Comparison of ENCODE assay signal across 10 mouse cellular contexts in the genomic region with DNA sequence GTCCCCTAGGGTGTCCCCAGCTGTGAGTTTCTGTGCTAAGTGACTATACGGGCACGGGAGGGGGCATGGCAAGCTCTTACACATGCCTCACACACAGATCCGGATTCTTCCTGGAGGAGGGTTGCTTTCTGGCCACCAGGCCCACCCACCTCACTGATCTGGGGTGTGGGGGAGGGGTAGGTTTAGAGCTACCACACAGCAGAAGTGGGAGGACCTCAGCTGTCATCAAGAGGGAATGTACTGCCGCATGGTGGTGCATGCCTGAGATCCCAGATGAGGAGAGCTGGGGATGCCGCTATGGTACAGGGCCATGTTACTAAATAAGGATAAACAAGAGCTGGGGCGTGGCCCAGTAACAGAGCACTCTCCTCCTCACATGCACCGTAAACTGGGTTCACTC. TPM values are rescaled to one million over a fixed set of nuclear protein-coding genes. Genes with fewer than 3 reads are reported as not detected.
DNase-seq lines count a peak whose midpoint lies in the region; ATAC-seq lines count a peak whose summit lies in the region.
"Had no signal": no experiment of that assay in that cellular context is flagged by ENCODE, and none has a peak within 500 bp of the region (broad histone marks: within the 10 kb centered on the region; RNA-seq: fewer than 3 reads in every experiment).

No protein-coding gene starts in this region.

- 26% methylated on average over 7 of the region's 7 CpGs for WGBS in heart, embryonic 16.5 days
- 33% methylated on average over 7 of the region's 7 CpGs for WGBS in neural tube, embryonic 13.5 days
- WGBS in intestine, embryonic 15.5 days = 30% methylated on average over 7 of the region's 7 CpGs

- peak overlapping the region; percentile 21; the same call in 1 of the 2 replicates for H3K9ac ChIP-seq in heart, embryonic 16.5 days (ENCODE audit: low read length)
- no peak overlapping the region for H3K9ac ChIP-seq in neural tube, embryonic 13.5 days
- no peak overlapping the region for H3K9ac ChIP-seq in intestine, embryonic 15.5 days
- H3K9ac ChIP-seq: liver, embryonic 15.5 days had no signal

- peaks cover 72% of the 10 kb centered on the region for H3K4me1 ChIP-seq in heart, embryonic 16.5 days (ENCODE audit: control insufficient read depth, insufficient read depth, low read length)
- peaks cover 9% of the 10 kb centered on the region for H3K4me1 ChIP-seq in neural tube, embryonic 13.5 days (replicated peaks)
- H3K4me1 ChIP-seq in intestine, embryonic 15.5 days (replicated peaks) = peaks cover 61% of the 10 kb centered on the region

- H3K4me2 ChIP-seq in heart, embryonic 16.5 days (ENCODE audit: low read depth, low read length) = no peak overlapping the region
- no peak overlapping the region for H3K4me2 ChIP-seq in neural tube, embryonic 13.5 days
- H3K4me2 ChIP-seq in intestine, embryonic 15.5 days (replicated peaks) = 0 out of 2 replicates have a peak overlapping the region, but pooled peaks have one; percentile 44
- H3K4me2 ChIP-seq: liver, embryonic 15.5 days had no signal

- H3K9me3 ChIP-seq in heart, embryonic 16.5 days (replicated peaks; ENCODE audit: control insufficient read depth, low read length) = no peaks in the 10 kb centered on the region
- no peaks in the 10 kb centered on the region for H3K9me3 ChIP-seq in neural tube, embryonic 13.5 days
- no peaks in the 10 kb centered on the region for H3K9me3 ChIP-seq in intestine, embryonic 15.5 days
- H3K9me3 ChIP-seq: liver, embryonic 15.5 days; megakaryocyte, embryonic 14.5 days had no signal

- H3K27ac ChIP-seq in heart, embryonic 16.5 days (ENCODE audit: low read length) = peak overlapping the region; percentile 87
- H3K27ac ChIP-seq in neural tube, embryonic 13.5 days (replicated peaks) = no peak overlapping the region
- H3K27ac ChIP-seq in intestine, embryonic 15.5 days = peak overlapping the region; percentile 96
- H3K27ac ChIP-seq: liver, embryonic 15.5 days had no signal

- DNase-seq in heart, adult 9 months (ENCODE audit: low spot score in 2 of 2) = no peak
- no peak for DNase-seq in neural tube, embryonic 10.5 days (ENCODE audit: extremely low spot score, low spot score)
- no peak for DNase-seq in adipocyte (ENCODE audit: low spot score)
- no peak for DNase-seq in adrenal gland, adult (ENCODE audit: inconsistent age in 2 of 2, low spot score in 1 of 2)
- DNase-seq: cerebellum, adult 8-10 months had no signal

- H3K36me3 ChIP-seq in heart, embryonic 16.5 days (ENCODE audit: control insufficient read depth, insufficient read depth) = no peaks in the 10 kb centered on the region
- no peaks in the 10 kb centered on the region for H3K36me3 ChIP-seq in neural tube, embryonic 13.5 days
- H3K36me3 ChIP-seq in intestine, embryonic 15.5 days = no peaks in the 10 kb centered on the region
- H3K36me3 ChIP-seq: liver, embryonic 15.5 days had no signal

- peak; percentile 82 for ATAC-seq in heart, embryonic 16.5 days (replicated peaks; ENCODE audit: extremely low read depth, insufficient read depth, low FRiP score)
- ATAC-seq in neural tube, embryonic 13.5 days (ENCODE audit: low read depth) = peak; percentile 50
- 0 out of 2 replicates have a peak, but pooled peaks have one; percentile 6 for ATAC-seq in intestine, embryonic 15.5 days

- H3K27me3 ChIP-seq in heart, embryonic 16.5 days (ENCODE audit: control insufficient read depth, insufficient read depth, low read length) = no peaks in the 10 kb centered on the region
- no peaks in the 10 kb centered on the region for H3K27me3 ChIP-seq in neural tube, embryonic 13.5 days
- H3K27me3 ChIP-seq in intestine, embryonic 15.5 days (replicated peaks) = no peaks in the 10 kb centered on the region
- H3K27me3 ChIP-seq: liver, embryonic 15.5 days had no signal

- no peak overlapping the region for H3K4me3 ChIP-seq in heart, embryonic 16.5 days (ENCODE audit: low read length)
- H3K4me3 ChIP-seq in neural tube, embryonic 13.5 days = no peak overlapping the region
- H3K4me3 ChIP-seq in intestine, embryonic 15.5 days (replicated peaks) = no peak overlapping the region
- H3K4me3 ChIP-seq: liver, embryonic 15.5 days; megakaryocyte, embryonic 14.5 days had no signal

RNA-seq across cellular contexts. Expression of gene 1700001C19Rik, which starts 13.1 kb away (rescaled TPM):
- 0.57 and 0.64 TPM in 2 replicates for polyA plus RNA-seq in heart, embryonic 16.5 days (2015; fragmentation: Nextera tagmentation; extraction: Ambion mirVana)
- 0.66 TPM in 1 of 2 replicates, not detected in the other for polyA plus RNA-seq in neural tube, embryonic 13.5 days (2015; fragmentation: Nextera tagmentation; extraction: Ambion mirVana)
- polyA plus RNA-seq in intestine, embryonic 15.5 days (2015; fragmentation: Nextera tagmentation; extraction: Ambion mirVana) = 0.28 and 0.38 TPM in 2 replicates

RNA-seq across cellular contexts. Expression of gene AI661453, which starts 13.8 kb away (rescaled TPM):
- polyA plus RNA-seq in heart, embryonic 16.5 days (2015; fragmentation: Nextera tagmentation; extraction: Ambion mirVana) = 0.77 and 0.92 TPM in 2 replicates
- 0.20 and 0.39 TPM in 2 replicates for polyA plus RNA-seq in neural tube, embryonic 13.5 days (2015; fragmentation: Nextera tagmentation; extraction: Ambion mirVana)
- 3.1 and 3.7 TPM in 2 replicates for polyA plus RNA-seq in intestine, embryonic 15.5 days (2015; fragmentation: Nextera tagmentation; extraction: Ambion mirVana)

RNA-seq across cellular contexts. Expression of gene Guca1a, which starts 49.9 kb away (rescaled TPM):
- polyA plus RNA-seq in heart, embryonic 16.5 days (2015; fragmentation: Nextera tagmentation; extraction: Ambion mirVana) = 1.2 and 2.1 TPM in 2 replicates
- polyA plus RNA-seq in neural tube, embryonic 13.5 days (2015; fragmentation: Nextera tagmentation; extraction: Ambion mirVana) = 0.46 and 1.1 TPM in 2 replicates
- 2.0 and 2.3 TPM in 2 replicates for polyA plus RNA-seq in intestine, embryonic 15.5 days (2015; fragmentation: Nextera tagmentation; extraction: Ambion mirVana)

RNA-seq across cellular contexts. Expression of gene Taf8, which starts 51.9 kb away (rescaled TPM):
- 20.3 and 20.8 TPM in 2 replicates for polyA plus RNA-seq in heart, embryonic 16.5 days (2015; fragmentation: Nextera tagmentation; extraction: Ambion mirVana)
- 23.2 and 26.6 TPM in 2 replicates for polyA plus RNA-seq in neural tube, embryonic 13.5 days (2015; fragmentation: Nextera tagmentation; extraction: Ambion mirVana)
- 20.4 and 21.9 TPM in 2 replicates for polyA plus RNA-seq in intestine, embryonic 15.5 days (2015; fragmentation: Nextera tagmentation; extraction: Ambion mirVana)

RNA-seq across cellular contexts. Expression of gene Ccnd3, which starts 54.6 kb away (rescaled TPM):
- polyA plus RNA-seq in heart, embryonic 16.5 days (2015; fragmentation: Nextera tagmentation; extraction: Ambion mirVana) = 412 and 420 TPM in 2 replicates
- 78.5 and 86.5 TPM in 2 replicates for polyA plus RNA-seq in neural tube, embryonic 13.5 days (2015; fragmentation: Nextera tagmentation; extraction: Ambion mirVana)
- 394 and 407 TPM in 2 replicates for polyA plus RNA-seq in intestine, embryonic 15.5 days (2015; fragmentation: Nextera tagmentation; extraction: Ambion mirVana)

Comparison
In these comparisons a context has a peak if more than half of its experiments do, and no peak if none do; other contexts are left out.
1. ATAC-seq: peak in every context shown above with its lines; median percentile 82 in heart, embryonic 16.5 days; 50 in neural tube, embryonic 13.5 days; 6 in intestine, embryonic 15.5 days.